Mouse (Mus musculus) ovary, adult 10 weeks (tissue): Measurements from ENCODE around the gene Ogdhl. TPM values are rescaled to one million over a fixed set of nuclear protein-coding genes. Genes with fewer than 3 reads are reported as not detected.

ENCODE experiments used
- polyA plus RNA-seq: library from polyadenylated mRNA; stranded (reverse); fragments of 350-450 nt; fragmentation: Illumina TruSeq; extraction: RNeasy Lipid Tissue Mini Kit (QIAGEN cat#74804); gene quantifications from one replicate; pipeline ENCODE4 v1.2.3, GENCODE M21; 2014

Gene Ogdhl
- 0.77 TPM for polyA plus RNA-seq

GRCm38 (mm10) chr14:32321732-32322685 lies at the start of gene Ogdhl:
Ogdhl (plus strand) TSS chr14:32322019.

DNA sequence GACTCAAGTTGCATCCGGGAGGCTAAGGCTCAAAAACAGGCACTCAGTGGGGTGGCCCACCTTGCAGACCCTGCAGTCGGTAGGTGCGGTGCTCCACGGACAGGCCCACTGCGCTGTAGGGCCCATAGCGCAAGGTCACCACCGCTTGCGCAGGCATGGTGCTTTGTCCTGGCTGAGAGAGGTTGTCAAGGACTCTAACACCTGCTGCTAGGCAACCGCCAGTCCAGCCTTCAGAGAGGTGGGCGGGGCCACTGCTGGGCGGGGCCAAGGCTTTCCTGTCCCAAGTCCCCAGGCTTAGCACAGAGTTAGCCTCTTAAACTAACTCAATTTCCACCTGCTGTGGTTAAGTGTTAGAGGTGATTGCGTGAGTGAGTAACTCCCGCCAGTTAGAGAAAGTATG lies 66.4 kb downstream of the Ogdhl start, which contains the start of gene 1700024G13Rik:
Gene 1700024G13Rik (minus strand): TSS at position 196 of the 400 bp plus-strand sequence.

Other genes with a start within 250 kb of the Ogdhl start
- gene Oxnad1, start 236.6 kb upstream of the Ogdhl start, polyA plus RNA-seq: 45.6 TPM
- 55.4 TPM for gene Dph3, start 236.3 kb upstream of the Ogdhl start, polyA plus RNA-seq
- not detected for gene Msmb, start 180.0 kb upstream of the Ogdhl start, polyA plus RNA-seq
- 296 TPM for gene Ncoa4, start 162.2 kb upstream of the Ogdhl start, polyA plus RNA-seq
- 101 TPM for gene Timm23, start 120.1 kb upstream of the Ogdhl start, polyA plus RNA-seq
- 86.8 TPM for gene Parg, start 120.1 kb upstream of the Ogdhl start, polyA plus RNA-seq
- gene 1700024G13Rik, start 66.4 kb downstream of the Ogdhl start, polyA plus RNA-seq: 3.1 TPM
- not detected for gene Slc18a3, start 142.8 kb downstream of the Ogdhl start, polyA plus RNA-seq
- gene Chat, start 144.0 kb downstream of the Ogdhl start, polyA plus RNA-seq: not detected
- 11.8 TPM for gene Ercc6, start 191.5 kb downstream of the Ogdhl start, polyA plus RNA-seq